Mouse (Mus musculus): ENCODE measurements around the gene Olfr153. TPM values are rescaled to one million over a fixed set of nuclear protein-coding genes. Genes with fewer than 3 reads are reported as not detected.

Gene Olfr153
- total RNA-seq (2023), result not detected

DNA sequence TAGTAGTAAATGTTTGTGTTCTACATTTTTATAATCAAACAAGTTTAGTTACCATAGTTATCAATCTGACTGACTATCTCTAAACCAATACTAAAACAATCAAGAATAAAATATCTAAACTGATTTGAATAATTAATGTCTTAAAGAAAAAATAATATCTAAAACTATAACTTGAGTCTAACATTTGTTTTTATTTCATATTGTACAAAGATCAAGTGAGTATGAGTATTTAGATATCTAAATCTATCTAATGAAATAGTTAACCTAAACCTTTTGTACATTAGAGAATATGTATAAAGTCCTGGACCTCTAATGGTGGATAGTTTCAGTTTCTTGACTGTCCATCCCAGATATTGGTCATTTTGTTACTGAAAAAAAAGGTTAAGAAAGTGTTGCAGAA, at the start of gene Olfr153:
TSS of gene Olfr153 (plus strand) at position 301 of the 400 bp plus-strand sequence.

DNA sequence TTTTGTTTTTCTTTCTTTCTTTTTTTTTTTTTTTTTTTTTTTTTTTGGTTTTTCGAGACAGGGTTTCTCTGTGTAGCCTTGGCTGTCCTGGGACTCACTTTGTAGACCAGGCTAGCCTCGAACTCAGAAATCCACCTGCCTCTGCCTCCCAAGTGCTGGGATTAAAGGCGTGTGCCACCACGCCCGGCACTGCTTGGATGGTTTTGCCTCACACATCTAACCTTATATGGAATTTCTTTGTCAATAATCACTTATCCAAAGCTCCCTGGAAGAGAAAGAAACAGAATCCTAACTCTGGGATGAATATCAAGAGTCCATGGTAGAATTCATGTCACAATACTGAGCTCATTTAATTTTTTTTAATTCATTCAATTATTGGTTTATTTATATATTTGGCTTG, 34.6 kb upstream of the Olfr153 start, which contains the start of gene Pramel7:
TSS of gene Pramel7 (minus strand) at position 101 of the 400 bp plus-strand sequence.

DNA sequence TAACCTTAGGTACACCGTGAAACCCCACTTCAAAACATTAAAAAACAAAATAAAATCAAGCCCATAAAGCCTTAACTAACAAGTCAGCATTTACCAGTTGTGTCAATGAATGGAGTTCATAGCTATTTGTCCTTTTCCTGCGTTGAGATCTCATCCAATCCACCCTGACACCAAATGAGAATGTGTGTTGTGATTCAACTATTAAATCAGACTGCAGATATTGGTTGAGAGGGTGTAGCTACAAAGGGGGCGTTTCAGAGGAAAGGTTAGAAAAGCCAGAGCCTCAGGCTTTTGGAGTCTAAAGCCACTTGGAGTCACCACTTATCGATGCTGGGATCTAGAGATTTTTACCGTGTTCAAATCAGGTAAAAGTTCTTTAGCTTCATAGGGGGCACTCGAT, 25.3 kb upstream of the Olfr153 start, which contains the start of gene Pramel6:
TSS of gene Pramel6 (plus strand) at position 301 of the 400 bp plus-strand sequence.

DNA sequence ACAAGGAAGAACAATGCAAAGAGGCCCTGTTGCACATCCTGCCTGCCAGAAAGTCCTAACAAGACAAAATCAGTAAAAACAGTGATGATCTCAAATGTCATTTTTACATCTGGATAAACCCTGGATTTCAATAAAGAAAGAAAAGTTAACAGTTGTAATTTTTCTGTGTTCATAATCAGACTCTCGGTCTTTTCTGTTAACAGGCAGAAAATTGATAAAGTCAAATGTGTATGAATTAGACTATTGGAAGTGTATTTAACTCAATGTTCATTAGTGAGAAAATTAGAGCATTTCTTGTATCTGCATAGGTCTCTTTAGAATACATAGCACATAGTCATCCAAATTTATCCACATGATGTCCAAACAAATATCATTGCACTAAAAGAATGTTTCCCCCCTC, 13.8 kb downstream of the Olfr153 start, which contains the start of gene Olfr1128:
TSS of gene Olfr1128 (minus strand) at position 101 of the 400 bp plus-strand sequence.

DNA sequence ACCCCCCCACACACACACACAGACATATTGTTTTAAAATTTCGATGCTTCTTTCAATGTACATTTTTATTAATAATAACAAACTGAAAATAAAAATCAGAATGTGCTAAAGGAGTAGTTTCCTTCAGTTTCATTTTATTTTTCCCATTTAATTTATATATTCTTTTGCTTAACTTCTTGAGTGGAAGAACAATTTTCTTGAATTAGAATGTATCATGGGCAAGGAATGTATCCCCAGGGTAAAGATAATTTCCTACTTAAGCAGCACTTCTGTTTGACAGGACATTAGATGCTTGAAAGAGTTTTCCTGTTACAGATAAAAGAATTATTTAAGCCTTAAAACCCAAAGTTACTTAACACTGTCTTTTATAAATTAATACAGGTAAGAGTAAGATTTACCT, 42.0 kb downstream of the Olfr153 start, which contains the start of gene Olfr1129:
TSS of gene Olfr1129 (plus strand) at position 301 of the 400 bp plus-strand sequence.

Other genes with a start within 250 kb of the Olfr153 start
- gene Olfr1118, start 224.2 kb upstream of the Olfr153 start, total RNA-seq (2023), result not detected
- gene Olfr1120, start 177.0 kb upstream of the Olfr153 start, total RNA-seq (2023), result not detected
- not detected for gene Olfr1121, start 161.9 kb upstream of the Olfr153 start, total RNA-seq (2023)
- gene Olfr1122, start 145.9 kb upstream of the Olfr153 start, total RNA-seq (2023), result under 1 TPM; 0.15 to 0.18 TPM
- not detected for gene Olfr1123, start 115.2 kb upstream of the Olfr153 start, total RNA-seq (2023)
- not detected for gene Olfr1124, start 101.5 kb upstream of the Olfr153 start, total RNA-seq (2023)
- gene Olfr1126, start 77.8 kb upstream of the Olfr153 start, total RNA-seq (2023), result not detected
- not detected for gene Pramel7, start 34.7 kb upstream of the Olfr153 start, total RNA-seq (2023)
- gene Pramel6, start 25.2 kb upstream of the Olfr153 start, total RNA-seq (2023), result not detected
- gene Olfr1128, start 13.7 kb downstream of the Olfr153 start, total RNA-seq (2023), result not detected
- gene Olfr1129, start 42.1 kb downstream of the Olfr153 start, total RNA-seq (2023), result not detected
- not detected for gene Olfr1130, start 74.4 kb downstream of the Olfr153 start, total RNA-seq (2023)
- not detected for gene Olfr1131, start 95.3 kb downstream of the Olfr153 start, total RNA-seq (2023)
- gene Olfr1132, start 105.7 kb downstream of the Olfr153 start, total RNA-seq (2023), result not detected
- not detected for gene Olfr1133, start 115.6 kb downstream of the Olfr153 start, total RNA-seq (2023)
- not detected for gene Olfr1134, start 126.7 kb downstream of the Olfr153 start, total RNA-seq (2023)
- not detected for gene Olfr1135, start 141.9 kb downstream of the Olfr153 start, total RNA-seq (2023)
- gene Olfr1136, start 162.2 kb downstream of the Olfr153 start, total RNA-seq (2023), result not detected
- not detected for gene Olfr1137, start 181.4 kb downstream of the Olfr153 start, total RNA-seq (2023)
- gene Olfr1138, start 208.2 kb downstream of the Olfr153 start, total RNA-seq (2023), result not detected
- not detected for gene Olfr1140, start 212.0 kb downstream of the Olfr153 start, total RNA-seq (2023)
- gene Olfr1141, start 222.2 kb downstream of the Olfr153 start, total RNA-seq (2023), result not detected
- gene Olfr152, start 247.7 kb downstream of the Olfr153 start, total RNA-seq (2023), result not detected

Data from T-cell, adult 66 days (primary cell).